Mouse (Mus musculus) MEL (cell line): ENCODE measurements around the gene Suclg1. TPM values are rescaled to one million over a fixed set of nuclear protein-coding genes. Genes with fewer than 3 reads are reported as not detected.

ENCODE experiments used
- DNase-seq: peaks from one replicate; pipeline ENCODE4 v3.0.0; 2011; ENCODE audit warnings: low read depth, low spot score
- H3K27ac ChIP-seq: 2 replicates; pipeline ENCODE4 v1.5.1; 2012; ENCODE audit warnings: low read depth, mild to moderate bottlenecking, control low read depth, low read length, moderate library complexity; ENCODE audit not compliant: control insufficient read depth
- H3K27me3 ChIP-seq, 2 experiments: fragments of 150-350 bp in 1 of 2; sonication (generic) in 1 of 2; 2 replicates each; pipeline ENCODE4 v1.6.1; 2012; ENCODE audit warnings: low read length in 2 of 2, mild to moderate bottlenecking in 2 of 2, improper control_type of control experiment in 1 of 2, moderate library complexity in 1 of 2; ENCODE audit not compliant: insufficient read depth in 2 of 2, control insufficient read depth in 1 of 2
- H3K36me3 ChIP-seq, 2 experiments: 2 replicates each; pipeline ENCODE4 v1.6.1; 2012 to 2014; ENCODE audit warnings: low read length in 2 of 2, improper control_type of control experiment in 1 of 2, inconsistent platforms in 1 of 2, mild to moderate bottlenecking in 1 of 2; ENCODE audit not compliant: insufficient read depth in 2 of 2, control insufficient read depth in 1 of 2
- H3K4me1 ChIP-seq, 2 experiments: fragments of 150-350 bp in 1 of 2; sonication (generic) in 1 of 2; 2 replicates each; pipeline ENCODE4 v1.6.1; 2012; ENCODE audit warnings: low read length in 2 of 2, improper control_type of control experiment in 1 of 2, mild to moderate bottlenecking in 1 of 2; ENCODE audit not compliant: insufficient read depth in 2 of 2, control insufficient read depth in 1 of 2
- H3K4me3 ChIP-seq, 2 experiments: fragments of 150-350 bp in 1 of 2; sonication (generic) in 1 of 2; 2 replicates each; pipeline ENCODE4 v1.5.1; 2012; ENCODE audit warnings: low read depth in 2 of 2, low read length in 2 of 2, mild to moderate bottlenecking in 2 of 2, moderate library complexity in 2 of 2, control low read depth in 1 of 2, improper control_type of control experiment in 1 of 2; ENCODE audit not compliant: control insufficient read depth in 1 of 2, insufficient read depth in 1 of 2
- H3K79me2 ChIP-seq: 2 replicates; pipeline ENCODE4 v1.6.1; 2012; ENCODE audit warnings: mild to moderate bottlenecking, low read length, moderate library complexity; ENCODE audit not compliant: control insufficient read depth, poor library complexity, insufficient read depth
- H3K9ac ChIP-seq: 2 replicates; pipeline ENCODE4 v1.6.1; 2012; ENCODE audit warnings: low read depth, mild to moderate bottlenecking, control low read depth, low read length, moderate library complexity; ENCODE audit not compliant: control insufficient read depth, poor library complexity, severe bottlenecking
- H3K9me3 ChIP-seq: fragments of 150-350 bp; sonication (generic); replicated peaks from 2 replicates; pipeline ENCODE4 v1.6.1; 2012; ENCODE audit warnings: mild to moderate bottlenecking, low read length, improper control_type of control experiment, moderate library complexity; ENCODE audit not compliant: insufficient read depth
- BHLHE40 ChIP-seq: IDR thresholded peaks from 2 replicates; pipeline ENCODE4 v1.6.1; 2012; ENCODE audit warnings: low read depth, mild to moderate bottlenecking, inconsistent platforms, low read length, improper control_type of control experiment, borderline replicate concordance
- CHD2 ChIP-seq: IDR thresholded peaks from 2 replicates; pipeline ENCODE4 v1.6.1; 2011; ENCODE audit warnings: low read length, improper control_type of control experiment
- EP300 ChIP-seq, 2 experiments: IDR thresholded peaks; 2 replicates each; pipeline ENCODE4 v1.6.1; 2011; ENCODE audit warnings: improper control_type of control experiment in 2 of 2, low read length in 2 of 2, low read depth in 1 of 2, mild to moderate bottlenecking in 1 of 2
- KAT2A ChIP-seq: conservative IDR thresholded peaks from 2 replicates; pipeline ENCODE4 v1.6.1; 2012; ENCODE audit warnings: low read depth, low read length, improper control_type of control experiment, inconsistent platforms
- MAX ChIP-seq: IDR thresholded peaks from 2 replicates; pipeline ENCODE4 v1.6.1; 2011; ENCODE audit warnings: low read length, improper control_type of control experiment
- MEF2A ChIP-seq: IDR thresholded peaks from 2 replicates; pipeline ENCODE4 v1.6.1; 2014; ENCODE audit warnings: low read depth, mild to moderate bottlenecking, inconsistent platforms, low read length, improper control_type of control experiment; ENCODE audit not compliant: poor library complexity, insufficient replicate concordance, severe bottlenecking; ENCODE audit errors: extremely low read depth
- POLR2AphosphoS2 ChIP-seq: IDR thresholded peaks from 2 replicates; pipeline ENCODE4 v1.6.1; 2011; ENCODE audit warnings: low read length, improper control_type of control experiment
- SMC3 ChIP-seq: IDR thresholded peaks from 2 replicates; pipeline ENCODE4 v1.6.1; 2011; ENCODE audit warnings: low read depth, low read length, improper control_type of control experiment
- TAL1 ChIP-seq: IDR thresholded peaks from 2 replicates; pipeline ENCODE4 v1.6.1; 2012; ENCODE audit warnings: mild to moderate bottlenecking, inconsistent platforms, low read length, moderate library complexity, mixed read lengths
- TBP ChIP-seq: IDR thresholded peaks from 2 replicates; pipeline ENCODE4 v1.8.0; 2011; ENCODE audit warnings: low read depth, low read length, improper control_type of control experiment
- TCF12 ChIP-seq: IDR thresholded peaks from 2 replicates; pipeline ENCODE4 v1.6.1; 2014; ENCODE audit warnings: low read depth, mild to moderate bottlenecking, inconsistent platforms, low read length, improper control_type of control experiment, moderate library complexity
- UBTF ChIP-seq: IDR thresholded peaks from 2 replicates; pipeline ENCODE4 v1.6.1; 2012; ENCODE audit warnings: low read depth, mild to moderate bottlenecking, inconsistent platforms, low read length, improper control_type of control experiment, moderate library complexity, borderline replicate concordance; ENCODE audit not compliant: insufficient read depth
- USF1 ChIP-seq: IDR thresholded peaks from 2 replicates; pipeline ENCODE4 v1.6.1; 2014; ENCODE audit warnings: low read depth, mild to moderate bottlenecking, inconsistent platforms, low read length, improper control_type of control experiment, moderate library complexity
- ZC3H11A ChIP-seq: IDR thresholded peaks from 2 replicates; pipeline ENCODE4 v1.6.1; 2012; ENCODE audit warnings: low read depth, mild to moderate bottlenecking, inconsistent platforms, low read length, improper control_type of control experiment
- ZMIZ1 ChIP-seq: IDR thresholded peaks from 2 replicates; pipeline ENCODE4 v1.6.1; 2012; ENCODE audit warnings: low read depth, mild to moderate bottlenecking, inconsistent platforms, low read length, improper control_type of control experiment, moderate library complexity
- ZNF384 ChIP-seq: IDR thresholded peaks from 2 replicates; pipeline ENCODE4 v1.6.1; 2012; ENCODE audit warnings: low read depth, mild to moderate bottlenecking, inconsistent platforms, low read length, improper control_type of control experiment
- polyA plus RNA-seq, 2 experiments: library from polyadenylated mRNA; stranded (reverse) in 1 of 2; unstranded in 1 of 2; fragments of >175 nt in 1 of 2; fragments of >200 nt in 1 of 2; gene quantifications; 2 replicates each; pipeline versions ENCODE4 v1.2.1 to v1.2.4; 2012; ENCODE audit warnings: low replicate concordance in 2 of 2, low read depth in 1 of 2; ENCODE audit not compliant: insufficient read length in 2 of 2, insufficient read depth in 1 of 2, missing spikeins in 1 of 2
- total RNA-seq: library from RNA; depleted of rRNA; stranded (reverse); fragments of 300-350 nt; gene quantifications from 2 replicates; pipeline ENCODE4 v1.2.3, GENCODE M21; 2012; rRNA removed

Gene Suclg1
- total and polyA plus RNA-seq, 3 experiments = 158 to 207 TPM; not detected in 1

- H3K9me3 ChIP-seq = no peaks in the 10 kb centered on the region
- H3K36me3 ChIP-seq = no peaks in the 10 kb centered on the region
- DNase-seq = no peak
- no peaks in the 10 kb centered on the region for H3K27me3 ChIP-seq
- no peak overlapping the region for H3K27ac ChIP-seq
- no peaks in the 10 kb centered on the region for H3K4me1 ChIP-seq
- no peak overlapping the region for H3K9ac ChIP-seq
- H3K79me2 ChIP-seq = no peaks in the 10 kb centered on the region
- no peak for TF ChIP-seq EP300 (IDR thresholded peaks at IDR 0.05; ENCODE audit: low read depth in 1 of 2, low read length in 2 of 2)
- TF ChIP-seq BHLHE40 = no peak
- no peak for TF ChIP-seq MAX
- no peak for TF ChIP-seq KAT2A
- no peak for TF ChIP-seq ZNF384
- no peak for TF ChIP-seq USF1
- no peak for TF ChIP-seq TAL1
- no peak for TF ChIP-seq ZC3H11A
- no peak for TF ChIP-seq TBP
- TF ChIP-seq MEF2A = no peak
- TF ChIP-seq SMC3 = no peak
- no peak overlapping the region for H3K4me3 ChIP-seq
These were observed 66.9 kb downstream of the Suclg1 start for GRCm38 (mm10) chr6:73314923-73315603.

GRCm38 (mm10) chr6:73322306-73322705 lies 74.1 kb downstream of the Suclg1 start:
- Histone ChIP-seq H3K4me3 (no peak overlapping the region), H3K9me3 (no peaks in the 10 kb centered on the region), H3K9ac (no peak overlapping the region), H3K79me2 (no peaks in the 10 kb centered on the region), H3K36me3 (no peaks in the 10 kb centered on the region), H3K4me1 (no peaks in the 10 kb centered on the region), H3K27ac (no peak overlapping the region), H3K27me3 (no peaks in the 10 kb centered on the region)
- TF ChIP-seq CHD2 (no peak), ZMIZ1 (no peak), POLR2AphosphoS2 (no peak), UBTF (no peak), TCF12 (no peak), KAT2A (no peak), ZC3H11A (no peak), EP300 (IDR thresholded peaks at IDR 0.05; ENCODE audit: low read depth in 1 of 2, low read length in 2 of 2) (no peak)
- no peak for DNase-seq

Other genes starting within 250 kb of the Suclg1 start
- 0.03 TPM in 1 of 2 replicates, not detected in the other for gene Dnah6, start 26.7 kb upstream of the Suclg1 start, total RNA-seq
- not detected for gene Dnah6, start 26.7 kb upstream of the Suclg1 start, polyA plus RNA-seq
- gene 4931417E11Rik, start 221.3 kb downstream of the Suclg1 start, total RNA-seq = not detected in 2 replicates
- gene 4931417E11Rik, start 221.3 kb downstream of the Suclg1 start, polyA plus RNA-seq = not detected